Mouse (Mus musculus) lung, postnatal 14 days (tissue): ENCODE results near the gene Myl9.
"Not testable (repeated sequence)": the region's sequence is repeated elsewhere in the genome, so short reads cannot be mapped to it uniquely, and the experiment has no call there.

Source experiments
- DNase-seq: peaks from one replicate; pipeline ENCODE4 v3.0.0; 2021

The Myl9 gene

GRCm38 (mm10) chr2:156786369-156786768 is 11.1 kb downstream of the Myl9 start:
- not testable (repeated sequence) for DNase-seq

DNA sequence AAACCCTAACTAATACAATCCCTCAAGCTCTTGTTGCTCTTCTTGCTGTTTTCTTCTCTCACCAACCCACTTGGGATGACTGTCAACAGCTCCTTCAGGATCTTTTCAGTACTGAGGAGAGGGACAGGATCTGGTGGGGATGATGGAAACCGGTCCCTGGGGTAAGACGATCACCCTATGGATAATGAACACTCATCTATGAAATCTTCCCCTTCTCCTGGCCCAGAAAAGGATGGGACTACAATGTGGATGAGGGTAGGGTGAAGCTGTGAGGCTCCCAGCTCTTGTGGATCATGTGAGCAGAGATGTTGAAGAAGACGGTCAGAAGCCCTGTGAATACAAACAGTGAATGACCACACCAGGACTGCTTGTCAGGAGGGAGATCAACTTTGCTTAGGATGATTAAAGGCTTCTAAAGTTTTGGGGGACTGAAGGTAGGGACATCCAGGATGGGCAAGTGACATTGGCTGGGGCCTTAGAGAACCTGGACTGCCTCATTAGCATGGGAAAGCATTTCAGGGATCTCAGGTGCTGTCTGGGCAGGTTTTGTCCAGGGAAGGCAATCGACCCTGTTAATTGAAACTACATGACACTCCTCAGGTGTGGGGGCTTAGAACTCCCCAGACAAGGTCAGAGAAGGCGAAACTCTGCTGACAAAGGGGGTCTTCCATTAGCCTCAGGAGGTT is 12.0 kb downstream of the Myl9 start:
- DNase-seq: no peak

DNA sequence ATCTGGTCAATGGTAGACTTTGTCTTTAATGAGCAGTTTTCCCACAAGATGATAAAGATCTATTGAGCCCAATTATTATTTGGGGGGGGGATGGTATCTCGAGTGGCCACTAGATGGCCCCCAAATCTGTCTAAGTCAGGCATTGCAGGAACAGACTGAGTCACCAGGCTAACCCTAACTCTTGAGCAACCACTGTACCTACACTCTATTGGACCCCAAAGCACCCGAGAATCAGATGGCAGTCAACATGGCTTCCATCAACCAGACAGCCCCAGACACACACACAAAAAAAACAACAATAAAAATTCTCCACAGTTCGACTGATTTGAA is 12.5 kb downstream of the Myl9 start:
- no peak for DNase-seq

DNA sequence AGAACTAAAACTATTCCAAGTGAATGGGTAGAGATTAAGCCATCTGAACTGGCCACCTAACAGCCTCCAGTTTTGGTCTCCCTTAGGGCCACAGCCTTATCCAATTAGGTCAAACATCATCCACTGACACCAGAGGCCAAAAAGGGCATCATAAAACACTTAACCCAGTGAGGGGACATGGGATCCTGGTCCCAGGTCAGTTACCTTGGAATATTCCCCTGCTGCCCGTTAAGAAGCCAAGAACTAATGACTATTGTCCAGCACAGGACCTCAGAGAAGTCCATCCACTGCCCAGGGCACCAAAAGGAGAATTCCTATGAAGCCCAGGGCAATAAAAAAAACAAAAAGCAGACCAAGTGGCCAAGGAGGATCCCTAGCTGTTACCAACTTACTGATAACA is 13.6 kb downstream of the Myl9 start:
- DNase-seq: no peak

DNA sequence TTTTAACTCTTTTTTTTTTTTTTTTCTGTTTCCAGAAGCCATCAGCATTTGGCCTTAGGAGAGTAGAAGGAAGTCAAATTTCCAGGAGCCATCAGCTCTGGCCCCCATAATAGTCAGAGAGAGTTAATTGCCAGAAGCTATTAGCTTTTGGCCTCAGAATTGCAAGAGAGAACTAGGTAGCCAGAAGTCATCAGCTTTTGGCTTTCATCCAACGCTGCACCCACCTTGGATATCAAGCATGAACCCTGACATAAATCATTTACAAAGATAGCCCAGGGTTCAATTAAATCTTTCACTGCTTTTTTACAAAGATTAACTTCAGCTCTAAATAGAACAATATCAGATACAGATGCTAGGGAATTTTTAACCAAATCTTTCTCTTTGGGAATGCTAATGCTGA is 23.3 kb downstream of the Myl9 start:
- no peak for DNase-seq

DNA sequence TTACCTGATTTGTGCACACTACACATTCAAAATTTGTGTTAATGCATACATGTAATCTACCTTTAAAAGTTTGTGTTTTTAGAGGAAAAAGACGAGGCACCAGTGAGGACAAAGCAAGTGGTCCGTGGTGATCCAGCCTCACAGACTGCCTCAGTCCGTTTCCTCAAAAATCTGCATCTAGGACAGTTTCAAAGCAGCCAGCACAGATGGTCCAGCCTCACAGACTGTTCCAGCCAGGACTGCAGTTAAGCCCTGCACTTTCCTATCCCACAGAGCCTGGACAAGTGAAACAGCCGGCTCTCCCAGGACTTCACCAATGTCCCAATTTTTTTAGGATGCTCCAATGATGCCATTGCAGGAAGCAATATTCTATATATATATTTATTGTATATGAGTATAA is 25.8 kb downstream of the Myl9 start:
- DNase-seq: no peak

GRCm38 (mm10) chr2:156802116-156802515 is 26.9 kb downstream of the Myl9 start:
- not testable (repeated sequence) for DNase-seq

GRCm38 (mm10) chr2:156803698-156804372 is 28.6 kb downstream of the Myl9 start:
- no peak for DNase-seq

DNA sequence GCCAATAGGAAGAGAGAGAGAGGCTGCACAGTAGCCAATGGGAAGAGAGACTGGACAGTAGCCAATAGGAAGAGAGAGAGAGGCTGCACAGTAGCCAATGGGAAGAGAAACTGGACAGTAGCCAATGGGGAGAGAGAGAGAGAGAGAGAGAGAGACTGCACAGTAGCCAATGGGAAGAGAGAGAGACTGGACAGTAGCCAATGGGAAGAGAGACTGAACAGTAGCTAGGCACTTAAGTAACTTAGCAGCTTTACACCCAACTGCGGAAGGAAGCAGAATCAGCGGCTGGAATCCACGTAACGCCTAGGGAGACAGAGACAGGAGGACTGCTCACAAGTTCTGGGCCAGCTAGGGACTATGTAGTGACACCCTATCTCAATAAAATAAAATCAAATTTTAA is 29.4 kb downstream of the Myl9 start:
- no peak for DNase-seq

DNA sequence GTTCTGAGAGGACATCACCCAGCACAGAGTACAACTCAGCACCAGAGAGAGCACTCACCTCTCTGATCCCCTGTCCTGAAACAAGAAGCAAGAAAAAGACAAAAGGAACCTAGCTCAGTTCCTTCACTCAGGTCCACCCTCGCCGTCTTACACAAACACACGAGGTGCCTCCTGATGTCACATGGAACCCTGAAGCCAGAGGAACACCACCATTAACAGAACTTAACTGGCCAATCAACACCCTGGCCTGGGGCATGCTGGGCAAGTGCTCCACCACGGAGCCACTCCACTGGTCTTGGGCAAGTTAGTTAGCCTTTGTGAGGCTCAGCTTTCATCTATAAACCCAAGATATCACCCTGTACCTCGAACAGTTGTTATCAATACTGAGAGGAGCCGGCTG is 31.7 kb downstream of the Myl9 start:
- DNase-seq: no peak

DNA sequence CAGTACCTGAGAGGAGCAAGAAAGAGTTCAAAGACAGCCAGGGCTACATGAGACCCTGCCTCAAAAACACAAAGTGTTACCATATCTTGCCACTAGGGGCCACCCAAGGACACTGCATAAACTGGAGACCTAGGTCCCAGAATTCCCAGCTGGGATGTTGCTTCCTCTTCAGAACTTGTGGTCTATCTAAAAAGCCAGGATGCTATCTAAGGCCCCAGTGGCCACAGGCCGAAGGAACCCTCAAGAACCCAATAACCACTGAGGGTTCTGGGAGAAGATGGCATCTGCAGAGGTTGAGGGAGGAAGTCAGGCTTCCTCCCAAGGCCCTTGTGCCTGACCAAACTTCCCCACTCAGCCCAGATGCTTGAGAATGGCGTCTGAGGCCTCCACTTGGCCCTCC is 34.4 kb downstream of the Myl9 start:
- DNase-seq: peak; percentile 80

- DNase-seq: peak; percentile 6
These were observed 35.5 kb downstream of the Myl9 start for GRCm38 (mm10) chr2:156810716-156811115.

- DNase-seq: no peak
These were observed 36.3 kb downstream of the Myl9 start for GRCm38 (mm10) chr2:156811556-156811955.

- DNase-seq: peak; percentile 11
These were observed 39.2 kb downstream of the Myl9 start for GRCm38 (mm10) chr2:156814344-156814801.

DNA sequence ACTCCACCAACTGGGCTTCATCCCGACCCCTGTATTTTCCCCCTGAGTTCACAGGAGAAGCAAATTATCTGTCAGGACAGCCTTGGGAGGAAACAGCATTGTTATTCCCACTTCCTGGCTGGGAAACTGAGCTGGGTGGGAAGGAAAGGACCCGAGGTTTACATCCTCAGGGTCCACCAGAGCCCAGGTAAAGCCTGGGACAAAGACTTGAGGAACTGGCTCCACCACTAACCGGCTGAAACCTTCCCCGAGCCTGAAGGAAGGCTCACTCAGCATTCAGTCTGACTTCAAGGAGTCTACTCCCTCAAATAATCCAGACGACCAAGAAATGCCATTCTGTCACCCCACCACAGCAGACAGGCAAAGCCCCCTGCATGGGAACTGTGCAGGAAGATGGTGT is 39.7 kb downstream of the Myl9 start:
- no peak for DNase-seq

DNA sequence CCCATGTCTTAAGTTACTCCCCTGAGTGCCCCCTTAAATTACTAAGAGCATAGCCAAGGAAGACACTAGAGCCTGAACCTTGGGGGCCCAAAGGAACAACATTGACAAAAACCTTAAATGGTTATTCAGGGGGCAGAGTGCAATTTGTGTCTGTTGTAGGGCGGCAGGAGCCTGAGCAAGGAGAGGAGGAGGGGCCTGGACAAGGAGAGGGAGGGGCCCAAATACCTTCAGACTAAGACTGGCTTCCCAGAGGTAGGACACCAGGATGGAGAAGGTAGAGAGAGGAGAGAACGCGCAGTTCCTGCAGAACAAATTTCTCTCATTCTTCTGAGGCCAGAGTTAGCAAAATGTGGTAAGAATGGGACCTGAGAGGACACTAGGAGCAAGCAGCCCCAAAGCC is 40.2 kb downstream of the Myl9 start:
- DNase-seq: no peak

- no peak for DNase-seq
These were observed 40.9 kb downstream of the Myl9 start for GRCm38 (mm10) chr2:156816116-156816515.

GRCm38 (mm10) chr2:156825128-156825527 is 49.9 kb downstream of the Myl9 start:
- DNase-seq: not testable (repeated sequence)
